Mouse (Mus musculus) monocyte, adult 2 months (primary cell): ENCODE data around the gene Akap11.
"Not testable (repeated sequence)": the region's sequence is repeated elsewhere in the genome, so short reads cannot be mapped to it uniquely, and the experiment has no call there.

Experiments
- DNase-seq, 2 experiments: peaks; one replicate each; pipeline ENCODE4 v3.0.0; 2022; ENCODE audit warnings: low spot score in 2 of 2, low read depth in 1 of 2

The Akap11 gene

GRCm38 (mm10) chr14:78536281-78537165 is at the start of gene Akap11:
TSS of gene Akap11 (minus strand) at chr14:78536808.
- DNase-seq, result peak; percentile 75 to 86

- DNase-seq, result no peak
Observed at GRCm38 (mm10) chr14:78584222-78584621, 47.6 kb upstream of the Akap11 start.

DNA sequence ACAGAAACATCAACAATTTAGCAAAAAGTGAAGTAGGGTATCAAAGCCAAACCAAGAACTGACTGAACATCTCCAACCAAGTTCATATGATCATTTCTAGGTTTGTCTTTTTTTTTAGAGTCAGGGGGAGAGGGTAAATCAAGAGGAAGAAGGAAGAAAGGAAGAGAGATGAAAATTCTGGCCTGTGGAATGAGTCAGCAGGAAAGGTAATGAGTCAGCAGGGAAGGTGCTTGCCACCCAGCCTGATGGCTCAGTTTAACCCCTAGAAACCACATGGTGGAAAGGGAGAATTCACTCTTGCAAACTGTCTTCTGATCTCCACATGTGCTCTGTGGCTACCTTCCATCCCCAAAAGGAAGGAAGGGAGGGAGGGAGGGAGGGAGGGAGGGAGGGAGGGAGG is 46.6 kb upstream of the Akap11 start:
- no peak for DNase-seq

GRCm38 (mm10) chr14:78575899-78576298 is 39.3 kb upstream of the Akap11 start:
- no peak for DNase-seq

DNA sequence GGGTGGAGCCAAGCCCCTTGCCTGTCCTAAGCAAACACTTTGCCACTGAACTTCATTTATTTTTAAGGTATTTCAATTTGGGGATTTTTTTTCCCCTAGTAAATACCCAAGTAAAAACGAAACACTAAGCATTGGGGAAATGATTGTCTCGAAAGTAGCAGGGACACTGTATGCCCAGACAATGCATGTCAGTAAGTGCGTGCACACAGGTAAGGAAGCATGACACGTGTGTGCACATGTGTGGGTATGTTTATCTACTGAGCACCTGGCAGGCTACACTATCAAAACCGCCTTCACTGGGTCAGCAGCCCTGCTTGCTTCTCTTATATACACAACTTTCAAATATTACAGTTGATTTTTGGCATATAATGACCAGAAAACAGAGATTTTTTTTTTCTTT is 31.8 kb upstream of the Akap11 start:
- no peak for DNase-seq

DNA sequence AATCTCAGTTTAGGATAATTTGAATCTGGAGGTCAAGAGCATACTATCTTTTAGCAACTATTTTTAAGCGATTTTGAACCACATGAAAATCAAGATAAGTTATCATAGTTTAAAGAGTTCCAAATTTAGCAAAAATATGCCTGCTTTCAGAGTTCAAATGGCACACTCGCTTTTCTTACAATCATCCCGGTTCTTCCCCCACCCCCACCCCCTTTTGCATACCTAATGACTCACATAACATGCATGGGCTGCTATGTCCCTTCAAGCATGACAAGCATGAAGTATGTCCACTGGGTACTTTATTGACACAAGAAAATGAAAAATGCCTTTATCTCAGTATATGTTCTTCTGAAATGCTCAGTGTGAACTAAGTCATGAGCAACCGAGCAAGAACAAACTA is 29.8 kb upstream of the Akap11 start:
- no peak for DNase-seq

- no peak for DNase-seq
Observed at GRCm38 (mm10) chr14:78564292-78564691, 27.7 kb upstream of the Akap11 start.

- DNase-seq, result no peak
Observed at GRCm38 (mm10) chr14:78563211-78563610, 26.6 kb upstream of the Akap11 start.

GRCm38 (mm10) chr14:78562121-78562520 is 25.5 kb upstream of the Akap11 start:
- no peak for DNase-seq

GRCm38 (mm10) chr14:78559042-78559441 is 22.4 kb upstream of the Akap11 start:
- no peak for DNase-seq

DNA sequence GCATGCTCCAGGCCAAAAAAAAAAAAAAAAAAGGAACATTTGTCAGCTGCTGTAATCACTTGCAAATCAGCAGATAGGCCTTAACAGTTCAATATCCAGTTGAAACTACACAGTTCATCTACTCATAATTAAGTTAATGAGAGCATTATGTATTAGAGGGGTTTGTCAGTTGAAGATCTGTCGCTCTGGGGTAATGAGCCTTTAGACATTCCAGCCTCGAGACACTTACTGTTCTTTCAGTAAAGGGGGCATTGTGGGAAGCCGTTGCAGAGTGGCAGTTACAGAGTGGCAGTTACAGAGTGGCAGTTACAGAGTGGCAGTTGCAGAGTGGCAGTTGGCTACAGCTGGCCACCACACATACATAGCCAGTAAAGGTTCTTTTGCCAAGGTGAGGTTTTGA is 18.2 kb upstream of the Akap11 start:
- not testable (repeated sequence) for DNase-seq

- no peak for DNase-seq
Observed at GRCm38 (mm10) chr14:78553661-78554060, 17.1 kb upstream of the Akap11 start.

DNA sequence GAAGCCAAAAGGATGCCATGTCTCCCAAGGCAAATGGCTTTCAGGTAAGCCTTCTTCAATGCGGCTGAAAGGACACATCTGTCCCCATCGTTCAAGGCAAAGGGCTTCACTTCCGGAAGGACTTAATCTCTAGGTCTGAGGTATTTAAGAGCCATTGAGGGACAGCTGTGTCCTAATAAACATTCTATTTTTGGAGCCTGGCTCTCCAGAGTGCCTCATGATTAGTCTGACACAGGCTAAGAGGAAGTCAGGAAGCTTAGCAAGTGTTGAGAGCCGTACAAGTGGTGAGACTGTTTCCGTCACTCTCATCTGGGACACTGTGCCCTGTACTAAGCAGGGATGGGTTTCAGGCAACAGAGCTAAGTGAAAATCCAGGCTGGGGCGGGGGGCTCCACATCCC is 12.2 kb upstream of the Akap11 start:
- no peak for DNase-seq

DNA sequence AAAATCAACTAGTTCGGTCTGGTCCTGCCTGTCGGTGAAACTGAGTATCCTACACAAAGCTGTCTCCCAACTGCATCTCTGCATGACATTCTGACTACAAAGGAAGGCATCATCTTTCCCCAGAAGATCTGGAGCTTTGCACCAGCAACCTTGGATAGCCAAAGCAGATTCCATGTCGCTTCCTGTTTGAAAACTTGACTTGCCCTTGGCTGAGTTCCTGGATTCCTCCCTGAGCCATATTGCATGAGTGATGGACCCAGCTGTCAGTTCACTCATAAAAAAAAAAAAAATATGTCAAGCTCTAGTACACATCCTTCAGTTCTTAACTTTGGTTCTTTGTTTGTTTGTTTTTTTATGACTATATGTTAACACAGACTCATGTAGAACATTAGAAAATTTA is 4.7 kb upstream of the Akap11 start:
- DNase-seq, result no peak

GRCm38 (mm10) chr14:78539821-78540220 is 3.2 kb upstream of the Akap11 start:
- no peak for DNase-seq

- no peak for DNase-seq
Observed at GRCm38 (mm10) chr14:78538572-78539320, 2.1 kb upstream of the Akap11 start.

- DNase-seq, result no peak
Observed at GRCm38 (mm10) chr14:78537551-78537950, 943 bp upstream of the Akap11 start.

GRCm38 (mm10) chr14:78535366-78535765 is 1.2 kb downstream of the Akap11 start:
- DNase-seq, result no peak

- no peak for DNase-seq
Observed at GRCm38 (mm10) chr14:78534651-78535050, 2.0 kb downstream of the Akap11 start.

DNA sequence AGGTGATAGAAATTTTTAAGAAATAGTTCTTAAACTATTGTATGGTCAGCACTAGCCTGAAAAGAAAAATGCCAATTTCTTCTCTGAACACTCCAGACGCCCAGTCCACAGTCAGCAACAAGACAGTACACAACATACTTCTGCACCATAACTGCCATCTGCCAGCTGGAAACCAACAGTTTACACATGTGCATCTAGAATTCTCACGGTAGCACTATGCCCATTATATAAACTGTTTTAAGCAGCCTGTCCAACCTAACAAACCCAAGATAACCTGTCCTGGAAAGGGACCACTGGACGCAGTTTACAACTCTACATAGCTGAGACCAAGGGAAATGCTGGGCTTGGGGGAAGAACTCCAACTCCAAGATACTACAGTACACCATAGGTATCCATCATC is 2.9 kb downstream of the Akap11 start:
- DNase-seq, result no peak

- DNase-seq, result no peak
Observed at GRCm38 (mm10) chr14:78532345-78532744, 4.3 kb downstream of the Akap11 start.

- no peak for DNase-seq
Observed at GRCm38 (mm10) chr14:78530256-78530655, 6.4 kb downstream of the Akap11 start.
